Mouse (Mus musculus) kidney, adult 2 months (tissue): Measurements from ENCODE around the gene Bcat2.

Experiments used
- CTCF ChIP-seq: fragments of 200-500 bp; conservative IDR thresholded peaks from 2 replicates; pipeline ENCODE4 v1.5.1; 2011; ENCODE audit warnings: low read depth, mild to moderate bottlenecking, control low read depth, low read length, moderate library complexity, mixed read lengths; ENCODE audit not compliant: insufficient read depth, insufficient read length
- POLR2A ChIP-seq: fragments of 200-500 bp; IDR thresholded peaks from one replicate; pipeline ENCODE4 v1.6.1; 2011; ENCODE audit warnings: low read depth, low read length, control low read depth

DNA sequence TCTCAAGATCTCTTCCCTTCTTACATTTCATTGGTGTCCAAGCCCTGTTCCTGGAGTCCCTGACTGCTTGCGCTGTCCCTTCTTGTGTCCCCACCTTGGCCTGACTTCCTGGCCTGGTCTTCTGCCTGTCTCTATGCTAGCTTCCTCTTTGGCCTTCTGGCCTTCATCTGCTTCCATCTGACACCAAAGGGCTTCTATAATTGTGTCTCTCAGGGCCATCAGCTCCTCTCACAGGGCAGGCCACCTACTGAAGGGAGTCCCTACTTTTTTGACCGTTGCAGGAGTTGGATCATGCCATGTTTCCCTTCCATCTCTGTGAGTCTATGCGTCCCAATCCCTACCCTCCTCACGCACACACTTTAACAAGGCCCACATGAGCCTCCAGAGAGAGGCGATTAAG lies 19.9 kb downstream of the Bcat2 start:
- TF ChIP-seq POLR2A: no peak
- no peak for TF ChIP-seq CTCF
